Mouse (Mus musculus) forebrain, embryonic 15.5 days (tissue): ENCODE data around the gene Rapgef4. TPM values are rescaled to one million over a fixed set of nuclear protein-coding genes. Genes with fewer than 3 reads are reported as not detected.

Experiments
- ATAC-seq: fragments of 200-750 bp; cut with Nextera tagmentation; replicated peaks from 2 replicates; pipeline ENCODE4 v1.8.0; 2017; ENCODE audit warnings: mild to moderate bottlenecking, moderate TSS enrichment, moderate library complexity
- H3K27ac ChIP-seq: fragments of 300-500 bp; sonication (generic); replicated peaks from 2 replicates; pipeline ENCODE4 v1.5.1; 2015; ENCODE audit warnings: mild to moderate bottlenecking, inconsistent platforms
- H3K27me3 ChIP-seq: fragments of 300-500 bp; sonication (generic); 2 replicates; pipeline ENCODE4 v1.6.1; 2015; ENCODE audit warnings: inconsistent platforms
- H3K36me3 ChIP-seq: fragments of 300-500 bp; sonication (generic); 2 replicates; pipeline ENCODE4 v1.6.1; 2015; ENCODE audit warnings: mild to moderate bottlenecking, inconsistent platforms
- H3K4me1 ChIP-seq: fragments of 300-500 bp; sonication (generic); 2 replicates; pipeline ENCODE4 v1.6.1; 2015; ENCODE audit warnings: inconsistent platforms
- H3K4me2 ChIP-seq: fragments of 300-500 bp; sonication (generic); replicated peaks from 2 replicates; pipeline ENCODE4 v1.6.1; 2015; ENCODE audit warnings: mild to moderate bottlenecking, inconsistent platforms
- H3K4me3 ChIP-seq: fragments of 300-500 bp; sonication (generic); 2 replicates; pipeline ENCODE4 v1.5.1; 2015; ENCODE audit warnings: mild to moderate bottlenecking, inconsistent platforms
- H3K9ac ChIP-seq: fragments of 300-500 bp; sonication (generic); replicated peaks from 2 replicates; pipeline ENCODE4 v1.6.1; 2015; ENCODE audit warnings: mild to moderate bottlenecking, inconsistent platforms
- H3K9me3 ChIP-seq: fragments of 300-500 bp; sonication (generic); 2 replicates; pipeline ENCODE4 v1.6.1; 2016; ENCODE audit warnings: inconsistent platforms
- WGBS: fragments of 180-500 bp; shearing (Covaris S2); methylation state at CpG from one replicate; pipeline ENCODE4 v1.1.7; 2015; ENCODE audit warnings: mixed read lengths; 5-methylcytosine and 5-hydroxymethylcytosine counted together
- polyA plus RNA-seq: library from polyadenylated mRNA; unstranded; fragments of >200 nt; fragmentation: Nextera tagmentation; extraction: Ambion mirVana; gene quantifications from 2 replicates; pipeline ENCODE4 v1.2.1, GENCODE M21; 2015

The Rapgef4 gene
- polyA plus RNA-seq, 1 experiment from 2014 or later, result 14.0 TPM

GRCm38 (mm10) chr2:71988572-71988971 is 7.5 kb downstream of the Rapgef4 start:
- Histone ChIP-seq H3K4me1 (no peaks in the 10 kb centered on the region), H3K4me2 (no peak overlapping the region), H3K27me3 (no peaks in the 10 kb centered on the region), H3K9me3 (no peaks in the 10 kb centered on the region), H3K36me3 (no peaks in the 10 kb centered on the region), H3K9ac (no peak overlapping the region), H3K4me3 (no peak overlapping the region), H3K27ac (no peak overlapping the region)
- no peak for ATAC-seq
- 73% methylated on average over 6 of the region's 6 CpGs for WGBS

- H3K4me1 ChIP-seq, result no peaks in the 10 kb centered on the region
- ATAC-seq, result no peak
- H3K9ac ChIP-seq, result no peak overlapping the region
- no peak overlapping the region for H3K4me2 ChIP-seq
- no peaks in the 10 kb centered on the region for H3K9me3 ChIP-seq
- 88% methylated on average over 3 of the region's 3 CpGs for WGBS
- H3K27ac ChIP-seq, result no peak overlapping the region
- H3K27me3 ChIP-seq, result no peaks in the 10 kb centered on the region
- no peak overlapping the region for H3K4me3 ChIP-seq
- no peaks in the 10 kb centered on the region for H3K36me3 ChIP-seq
Measured at GRCm38 (mm10) chr2:71992129-71992528, 11.1 kb downstream of the Rapgef4 start.

GRCm38 (mm10) chr2:71993729-71994423 is 12.8 kb downstream of the Rapgef4 start:
- H3K4me2 ChIP-seq, result no peak overlapping the region
- WGBS, result 89% methylated on average over 5 of the region's 5 CpGs
- H3K36me3 ChIP-seq, result no peaks in the 10 kb centered on the region

GRCm38 (mm10) chr2:71998531-71998930 is 17.5 kb downstream of the Rapgef4 start:
- ATAC-seq, result no peak
- no peak overlapping the region for H3K4me3 ChIP-seq
- no peaks in the 10 kb centered on the region for H3K36me3 ChIP-seq
- no peaks in the 10 kb centered on the region for H3K4me1 ChIP-seq
- no peaks in the 10 kb centered on the region for H3K9me3 ChIP-seq
- H3K4me2 ChIP-seq, result no peak overlapping the region
- 95% methylated on average over 2 of the region's 2 CpGs for WGBS
- H3K9ac ChIP-seq, result no peak overlapping the region
- H3K27ac ChIP-seq, result no peak overlapping the region
- H3K27me3 ChIP-seq, result no peaks in the 10 kb centered on the region

More at GRCm38 (mm10) chr2:71993729-71994423, 12.8 kb downstream of the Rapgef4 start:
- Histone ChIP-seq H3K4me3 (no peak overlapping the region), H3K27me3 (no peaks in the 10 kb centered on the region), H3K4me1 (no peaks in the 10 kb centered on the region), H3K9ac (no peak overlapping the region), H3K27ac (no peak overlapping the region), H3K9me3 (no peaks in the 10 kb centered on the region)
- ATAC-seq, result no peak

- Histone ChIP-seq H3K27ac (no peak overlapping the region), H3K4me2 (no peak overlapping the region), H3K27me3 (no peaks in the 10 kb centered on the region), H3K36me3 (no peaks in the 10 kb centered on the region), H3K4me1 (peaks cover 6% of the 10 kb centered on the region; the same call in 1 of the 2 replicates), H3K4me3 (no peak overlapping the region), H3K9me3 (no peaks in the 10 kb centered on the region), H3K9ac (no peak overlapping the region)
- no peak for ATAC-seq
- 54% methylated on average over 2 of the region's 2 CpGs for WGBS
Measured at GRCm38 (mm10) chr2:72000102-72000501, 19.1 kb downstream of the Rapgef4 start.

GRCm38 (mm10) chr2:72002843-72003370 is 21.9 kb downstream of the Rapgef4 start:
- Histone ChIP-seq H3K9ac (no peak overlapping the region), H3K4me3 (no peak overlapping the region), H3K4me1 (peaks cover 8% of the 10 kb centered on the region; the same call in 1 of the 2 replicates), H3K27me3 (no peaks in the 10 kb centered on the region), H3K9me3 (0 out of 2 replicates have a peak, but pooled peaks cover 5% of the 10 kb centered on the region), H3K27ac (no peak overlapping the region), H3K36me3 (no peaks in the 10 kb centered on the region), H3K4me2 (no peak overlapping the region)
- ATAC-seq, result no peak
- WGBS, result 73% methylated on average over 5 of the region's 5 CpGs

- Histone ChIP-seq H3K4me1 (peaks cover 8% of the 10 kb centered on the region; the same call in 1 of the 2 replicates), H3K4me2 (no peak overlapping the region), H3K27me3 (no peaks in the 10 kb centered on the region), H3K27ac (no peak overlapping the region), H3K9me3 (0 out of 2 replicates have a peak, but pooled peaks cover 6% of the 10 kb centered on the region), H3K36me3 (no peaks in the 10 kb centered on the region), H3K4me3 (no peak overlapping the region), H3K9ac (no peak overlapping the region)
- WGBS, result 89% methylated on average over 13 of the region's 13 CpGs
- no peak for ATAC-seq
Measured at GRCm38 (mm10) chr2:72003756-72004525, 22.9 kb downstream of the Rapgef4 start.

- 76% methylated on average over 16 of the region's 16 CpGs for WGBS
- no peaks in the 10 kb centered on the region for H3K27me3 ChIP-seq
- 0 out of 2 replicates have a peak, but pooled peaks cover 6% of the 10 kb centered on the region for H3K9me3 ChIP-seq
- H3K9ac ChIP-seq, result no peak overlapping the region
- H3K27ac ChIP-seq, result no peak overlapping the region
- no peaks in the 10 kb centered on the region for H3K36me3 ChIP-seq
- no peak overlapping the region for H3K4me3 ChIP-seq
- H3K4me2 ChIP-seq, result 0 out of 2 replicates have a peak overlapping the region, but pooled peaks have one; percentile 3
- no peak for ATAC-seq
- peaks cover 12% of the 10 kb centered on the region; the same call in 1 of the 2 replicates for H3K4me1 ChIP-seq
Measured at GRCm38 (mm10) chr2:72005051-72005450, 24.0 kb downstream of the Rapgef4 start.

- Histone ChIP-seq H3K9me3 (0 out of 2 replicates have a peak, but pooled peaks cover 6% of the 10 kb centered on the region), H3K4me1 (peaks cover 15% of the 10 kb centered on the region; the same call in 1 of the 2 replicates), H3K4me3 (no peak overlapping the region), H3K36me3 (no peaks in the 10 kb centered on the region), H3K9ac (no peak overlapping the region), H3K27me3 (no peaks in the 10 kb centered on the region), H3K27ac (no peak overlapping the region), H3K4me2 (no peak overlapping the region)
- no peak for ATAC-seq
- WGBS, result 50% methylated on average over 3 of the region's 3 CpGs
Measured at GRCm38 (mm10) chr2:72009446-72010218, 28.6 kb downstream of the Rapgef4 start.

- Histone ChIP-seq H3K9ac (no peak overlapping the region), H3K27me3 (no peaks in the 10 kb centered on the region), H3K27ac (no peak overlapping the region), H3K9me3 (no peaks in the 10 kb centered on the region), H3K4me1 (peaks cover under 1% of the 10 kb centered on the region; the same call in 1 of the 2 replicates), H3K4me2 (no peak overlapping the region), H3K36me3 (no peaks in the 10 kb centered on the region), H3K4me3 (no peak overlapping the region)
- 77% methylated on average over 8 of the region's 8 CpGs for WGBS
- ATAC-seq, result no peak
Measured at GRCm38 (mm10) chr2:72015366-72015765, 34.3 kb downstream of the Rapgef4 start.

- Histone ChIP-seq H3K9ac (no peak overlapping the region), H3K27ac (no peak overlapping the region), H3K4me2 (no peak overlapping the region), H3K36me3 (no peaks in the 10 kb centered on the region), H3K4me1 (no peaks in the 10 kb centered on the region), H3K4me3 (no peak overlapping the region), H3K27me3 (no peaks in the 10 kb centered on the region), H3K9me3 (no peaks in the 10 kb centered on the region)
- WGBS, result 31% methylated on average over 5 of the region's 5 CpGs
- ATAC-seq, result no peak
Measured at GRCm38 (mm10) chr2:72016013-72016412, 35.0 kb downstream of the Rapgef4 start.
